Mouse (Mus musculus): Measurements from ENCODE around the gene Kptn.

GRCm38 (mm10) chr7:16111284-16112090 is 8.2 kb upstream of the Kptn start:
- TF ChIP-seq CTCF (IDR thresholded peaks at IDR 0.05; ENCODE audit: low read depth) (no peak), EP300 (IDR thresholded peaks at IDR 0.05; ENCODE audit: low read depth) (no peak)
